In genomic region chr17:31121975-31122374, GRCm38 (mm10) we compare ENCODE assay signal across 9 mouse cellular contexts. TPM values are rescaled to one million over a fixed set of nuclear protein-coding genes. Genes with fewer than 3 reads are reported as not detected.
DNase-seq lines count a peak whose midpoint lies in the region; ATAC-seq lines count a peak whose summit lies in the region.
"Had no signal": no experiment of that assay in that cellular context is flagged by ENCODE, and none has a peak within 500 bp of the region (broad histone marks: within the 10 kb centered on the region; RNA-seq: fewer than 3 reads in every experiment).

No protein-coding gene starts in this region.

- H3K9ac ChIP-seq in forebrain, embryonic 11.5 days (ENCODE audit: low read length), result no peak overlapping the region
- H3K9ac ChIP-seq in forebrain, embryonic 12.5 days, result no peak overlapping the region
- H3K9ac ChIP-seq in midbrain, embryonic 11.5 days (ENCODE audit: low read length), result no peak overlapping the region
- no peak overlapping the region for H3K9ac ChIP-seq in midbrain, embryonic 13.5 days (replicated peaks)
- H3K9ac ChIP-seq: stomach, embryonic 15.5 days had no signal

- no peak overlapping the region for H3K27ac ChIP-seq in forebrain, embryonic 11.5 days (ENCODE audit: low read depth, low read length)
- no peak overlapping the region for H3K27ac ChIP-seq in forebrain, embryonic 12.5 days
- no peak overlapping the region for H3K27ac ChIP-seq in midbrain, embryonic 11.5 days (ENCODE audit: low read depth, low read length)
- no peak overlapping the region for H3K27ac ChIP-seq in midbrain, embryonic 13.5 days
- H3K27ac ChIP-seq: stomach, embryonic 15.5 days had no signal

- H3K4me2 ChIP-seq in forebrain, embryonic 11.5 days (ENCODE audit: low read depth, low read length, severe bottlenecking), result no peak overlapping the region
- H3K4me2 ChIP-seq in forebrain, embryonic 12.5 days, result no peak overlapping the region
- H3K4me2 ChIP-seq in midbrain, embryonic 11.5 days, result no peak overlapping the region
- H3K4me2 ChIP-seq in midbrain, embryonic 13.5 days (replicated peaks), result no peak overlapping the region
- H3K4me2 ChIP-seq: stomach, embryonic 15.5 days had no signal

- peaks cover 3% of the 10 kb centered on the region; the same call in 1 of the 2 replicates for H3K4me1 ChIP-seq in forebrain, embryonic 11.5 days (replicated peaks; ENCODE audit: control insufficient read depth, insufficient read depth, low read length)
- H3K4me1 ChIP-seq in forebrain, embryonic 12.5 days, result peaks cover 16% of the 10 kb centered on the region
- no peaks in the 10 kb centered on the region; the same call in 1 of the 2 replicates for H3K4me1 ChIP-seq in midbrain, embryonic 11.5 days (ENCODE audit: control insufficient read depth, insufficient read depth, low read length)
- H3K4me1 ChIP-seq in midbrain, embryonic 13.5 days (replicated peaks), result peaks cover 11% of the 10 kb centered on the region
- H3K4me1 ChIP-seq: stomach, embryonic 15.5 days had no signal

- no peak for ATAC-seq in forebrain, embryonic 11.5 days (replicated peaks; ENCODE audit: low FRiP score)
- no peak for ATAC-seq in forebrain, embryonic 12.5 days (ENCODE audit: low FRiP score)
- no peak for ATAC-seq in midbrain, embryonic 11.5 days (ENCODE audit: low FRiP score)
- ATAC-seq in midbrain, embryonic 13.5 days, result no peak

- 13% methylated on average over 8 of the region's 8 CpGs for WGBS in forebrain, embryonic 11.5 days
- WGBS in forebrain, embryonic 12.5 days, result 11% methylated on average over 8 of the region's 8 CpGs
- 23% methylated on average over 8 of the region's 8 CpGs for WGBS in midbrain, embryonic 11.5 days
- WGBS in midbrain, embryonic 13.5 days, result 13% methylated on average over 8 of the region's 8 CpGs

- no peaks in the 10 kb centered on the region for H3K36me3 ChIP-seq in forebrain, embryonic 11.5 days (ENCODE audit: control insufficient read depth, insufficient read depth, low read length)
- H3K36me3 ChIP-seq in forebrain, embryonic 12.5 days (replicated peaks), result no peaks in the 10 kb centered on the region
- H3K36me3 ChIP-seq in midbrain, embryonic 11.5 days (ENCODE audit: control insufficient read depth, insufficient read depth, low read length), result no peaks in the 10 kb centered on the region
- H3K36me3 ChIP-seq in midbrain, embryonic 13.5 days, result peaks cover 7% of the 10 kb centered on the region
- H3K36me3 ChIP-seq in splenic B cell, adult 2 months (ENCODE audit: control insufficient read depth, insufficient read depth, low read length, poor library complexity, severe bottlenecking), result peaks cover 2% of the 10 kb centered on the region; the same call in 1 of the 2 replicates
- H3K36me3 ChIP-seq: stomach, embryonic 15.5 days had no signal

- no peaks in the 10 kb centered on the region for H3K27me3 ChIP-seq in forebrain, embryonic 11.5 days (ENCODE audit: control insufficient read depth, insufficient read depth, low read length)
- no peaks in the 10 kb centered on the region for H3K27me3 ChIP-seq in forebrain, embryonic 12.5 days
- H3K27me3 ChIP-seq in midbrain, embryonic 11.5 days (ENCODE audit: control insufficient read depth, insufficient read depth, low read length), result no peaks in the 10 kb centered on the region
- H3K27me3 ChIP-seq in midbrain, embryonic 13.5 days, result no peaks in the 10 kb centered on the region
- no peaks in the 10 kb centered on the region for H3K27me3 ChIP-seq in splenic B cell, adult 2 months (ENCODE audit: control insufficient read depth, insufficient read depth, low read length, poor library complexity, severe bottlenecking)
- H3K27me3 ChIP-seq: stomach, embryonic 15.5 days had no signal

- peak; percentile 89 for DNase-seq in forebrain, embryonic 11.5 days (ENCODE audit: low spot score)
- peak; percentile 95 for DNase-seq in midbrain, embryonic 11.5 days (ENCODE audit: low spot score, missing footprints)
- DNase-seq in c-Kit-positive CD71-positive TER-119-negative erythroid progenitor cells, embryonic 14.5 days (ENCODE audit: low read depth), result peak; percentile 38
- peak; percentile 47 for DNase-seq in forelimb bud, embryonic 11.5 days (ENCODE audit: low read depth, low spot score)
- peak; percentile 46 for DNase-seq in lung, postnatal 10 days
- peak; percentile 75 for DNase-seq in splenic B cell, adult 2 months (ENCODE audit: low read depth, low spot score)

- no peaks in the 10 kb centered on the region for H3K9me3 ChIP-seq in forebrain, embryonic 11.5 days (ENCODE audit: control insufficient read depth, low read length)
- no peaks in the 10 kb centered on the region for H3K9me3 ChIP-seq in forebrain, embryonic 12.5 days
- H3K9me3 ChIP-seq in midbrain, embryonic 11.5 days (ENCODE audit: control insufficient read depth, low read length), result no peaks in the 10 kb centered on the region
- H3K9me3 ChIP-seq in midbrain, embryonic 13.5 days, result no peaks in the 10 kb centered on the region; the same call in 1 of the 2 replicates
- H3K9me3 ChIP-seq: stomach, embryonic 15.5 days had no signal

- no peak overlapping the region for H3K4me3 ChIP-seq in forebrain, embryonic 11.5 days (ENCODE audit: low read depth, low read length)
- H3K4me3 ChIP-seq in forebrain, embryonic 12.5 days (replicated peaks), result no peak overlapping the region
- no peak overlapping the region for H3K4me3 ChIP-seq in midbrain, embryonic 11.5 days (ENCODE audit: low read depth, low read length)
- no peak overlapping the region for H3K4me3 ChIP-seq in midbrain, embryonic 13.5 days (replicated peaks)
- H3K4me3 ChIP-seq: stomach, embryonic 15.5 days had no signal

RNA-seq across cellular contexts. Expression of gene Tff3, which starts 7.5 kb away (rescaled TPM):
- polyA plus RNA-seq in forebrain, embryonic 11.5 days (2014; fragmentation: Nextera tagmentation; extraction: Ambion mirVana), result 1.1 and 1.2 TPM in 2 replicates
- polyA plus RNA-seq in forebrain, embryonic 12.5 days (2016; fragmentation: Nextera tagmentation; extraction: Ambion mirVana), result 0.88 TPM in 1 of 2 replicates, not detected in the other
- polyA plus RNA-seq in midbrain, embryonic 11.5 days (2014; fragmentation: Nextera tagmentation; extraction: Ambion mirVana), result 0.50 and 1.7 TPM in 2 replicates
- polyA plus RNA-seq in midbrain, embryonic 13.5 days (2015; fragmentation: Nextera tagmentation; extraction: Ambion mirVana), result 0.97 and 2.0 TPM in 2 replicates

RNA-seq across cellular contexts. Expression of gene Tff2, which starts 22.1 kb away (rescaled TPM):
- polyA plus RNA-seq in forebrain, embryonic 11.5 days (2014; fragmentation: Nextera tagmentation; extraction: Ambion mirVana), result not detected in 2 replicates
- polyA plus RNA-seq in forebrain, embryonic 12.5 days (2016; fragmentation: Nextera tagmentation; extraction: Ambion mirVana), result not detected in 2 replicates
- polyA plus RNA-seq in midbrain, embryonic 11.5 days (2014; fragmentation: Nextera tagmentation; extraction: Ambion mirVana), result not detected in 2 replicates
- not detected in 2 replicates for polyA plus RNA-seq in midbrain, embryonic 13.5 days (2015; fragmentation: Nextera tagmentation; extraction: Ambion mirVana)

RNA-seq across cellular contexts. Expression of gene Tff1, which starts 43.1 kb away (rescaled TPM):
- polyA plus RNA-seq in forebrain, embryonic 11.5 days (2014; fragmentation: Nextera tagmentation; extraction: Ambion mirVana), result not detected in 2 replicates
- polyA plus RNA-seq in forebrain, embryonic 12.5 days (2016; fragmentation: Nextera tagmentation; extraction: Ambion mirVana), result not detected in 2 replicates
- polyA plus RNA-seq in midbrain, embryonic 11.5 days (2014; fragmentation: Nextera tagmentation; extraction: Ambion mirVana), result not detected in 2 replicates
- polyA plus RNA-seq in midbrain, embryonic 13.5 days (2015; fragmentation: Nextera tagmentation; extraction: Ambion mirVana), result not detected in 2 replicates

Comparison
In these comparisons a context has a peak if more than half of its experiments do, and no peak if none do; other contexts are left out.
1. DNase-seq: peak in every context shown above with its lines; median percentile 95 in midbrain, embryonic 11.5 days; 89 in forebrain, embryonic 11.5 days; 75 in splenic B cell, adult 2 months; 47 in forelimb bud, embryonic 11.5 days; 46 in lung, postnatal 10 days; 38 in c-Kit-positive CD71-positive TER-119-negative erythroid progenitor cells, embryonic 14.5 days.